Mouse (Mus musculus) midbrain, embryonic 13.5 days (tissue): ENCODE results near the gene Foxa3. TPM values are rescaled to one million over a fixed set of nuclear protein-coding genes. Genes with fewer than 3 reads are reported as not detected.
A peak's percentile ranks its signal among the peaks of the same experiment; 100 is the strongest.

ENCODE experiments used
- ATAC-seq: fragments of 200-750 bp; cut with Nextera tagmentation; 2 replicates; pipeline ENCODE4 v1.8.0; 2017; ENCODE audit warnings: mild to moderate bottlenecking, moderate TSS enrichment, moderate library complexity
- H3K27ac ChIP-seq: fragments of 300-500 bp; sonication (generic); 2 replicates; pipeline ENCODE4 v1.5.1; 2015; ENCODE audit warnings: inconsistent platforms, mild to moderate bottlenecking, moderate library complexity
- H3K27me3 ChIP-seq: fragments of 300-500 bp; sonication (generic); 2 replicates; pipeline ENCODE4 v1.6.1; 2015; ENCODE audit warnings: mild to moderate bottlenecking, inconsistent platforms
- H3K36me3 ChIP-seq: fragments of 300-500 bp; sonication (generic); 2 replicates; pipeline ENCODE4 v1.6.1; 2015; ENCODE audit warnings: mild to moderate bottlenecking, inconsistent platforms
- H3K4me1 ChIP-seq: fragments of 300-500 bp; sonication (generic); replicated peaks from 2 replicates; pipeline ENCODE4 v1.6.1; 2015; ENCODE audit warnings: inconsistent platforms
- H3K4me2 ChIP-seq: fragments of 300-500 bp; sonication (generic); replicated peaks from 2 replicates; pipeline ENCODE4 v1.6.1; 2015; ENCODE audit warnings: moderate library complexity, mild to moderate bottlenecking, inconsistent platforms
- H3K4me3 ChIP-seq: fragments of 300-500 bp; sonication (generic); replicated peaks from 2 replicates; pipeline ENCODE4 v1.5.1; 2015; ENCODE audit warnings: mild to moderate bottlenecking, inconsistent platforms
- H3K9ac ChIP-seq: fragments of 300-500 bp; sonication (generic); replicated peaks from 2 replicates; pipeline ENCODE4 v1.6.1; 2015; ENCODE audit warnings: mild to moderate bottlenecking, inconsistent platforms
- H3K9me3 ChIP-seq: fragments of 300-500 bp; sonication (generic); 2 replicates; pipeline ENCODE4 v1.6.1; 2016; ENCODE audit warnings: mild to moderate bottlenecking, inconsistent platforms
- WGBS: fragments of 180-500 bp; shearing (Covaris S2); methylation state at CpG from one replicate; pipeline ENCODE4 v1.1.7; 2015; 5-methylcytosine and 5-hydroxymethylcytosine counted together
- polyA plus RNA-seq: library from polyadenylated mRNA; unstranded; fragments of >200 nt; fragmentation: Nextera tagmentation; extraction: Ambion mirVana; gene quantifications from 2 replicates; pipeline ENCODE4 v1.2.1, GENCODE M21; 2015

The Foxa3 gene
- polyA plus RNA-seq, 1 experiment from 2014 or later = not detected

GRCm38 (mm10) chr7:18991660-18992293 is 31.6 kb downstream of the Foxa3 start:
- H3K27ac ChIP-seq = peak overlapping the region; percentile 44
- WGBS = under 1% methylated on average over 59 of the region's 59 CpGs
- peak overlapping the region; percentile 79 for H3K9ac ChIP-seq
- H3K4me2 ChIP-seq = peak overlapping the region; percentile 82
- H3K4me1 ChIP-seq = peaks cover 48% of the 10 kb centered on the region
- H3K9me3 ChIP-seq = no peaks in the 10 kb centered on the region
- H3K36me3 ChIP-seq = peaks cover 9% of the 10 kb centered on the region
- peak overlapping the region; percentile 61 for H3K4me3 ChIP-seq
- peaks cover 21% of the 10 kb centered on the region for H3K27me3 ChIP-seq
- peak; percentile 29; the same call in 1 of the 2 replicates for ATAC-seq

DNA sequence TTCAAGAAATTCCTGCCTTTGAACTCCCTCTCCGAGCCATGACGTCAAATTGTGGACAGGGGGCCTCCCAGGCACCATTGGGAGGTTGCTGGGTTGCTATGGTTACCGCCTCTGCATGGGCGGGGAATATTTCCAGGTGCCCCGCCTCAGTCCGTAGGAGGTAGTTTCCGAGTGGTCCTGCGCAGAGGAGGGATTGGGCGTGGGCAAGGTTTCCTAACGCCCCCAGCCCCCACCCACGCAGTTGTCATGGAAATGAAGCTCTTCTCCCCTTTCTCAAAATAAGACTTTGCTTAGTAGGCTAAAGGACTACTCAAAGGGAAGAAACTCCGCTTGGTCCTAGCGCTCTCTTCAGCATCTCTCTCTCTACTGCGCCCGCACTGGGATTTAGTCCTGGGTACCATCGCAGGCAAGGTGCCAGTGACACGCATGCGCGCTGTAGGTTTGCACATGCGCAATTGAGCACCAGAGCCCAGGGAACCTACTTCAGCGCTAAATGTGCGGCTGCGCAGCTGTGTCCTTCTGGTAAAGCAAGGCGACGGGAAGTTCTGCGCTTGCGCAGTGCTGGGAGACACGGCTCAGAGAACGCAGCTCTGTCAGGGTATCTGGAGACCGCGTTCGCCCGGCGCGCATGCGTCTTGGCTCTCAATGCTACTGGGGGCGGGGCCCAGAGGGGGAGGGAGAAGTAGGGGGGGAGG is 32.6 kb downstream of the Foxa3 start, which contains the start of gene Mypop:
Gene Mypop (plus strand): TSS at position 645 of the 695 bp plus-strand sequence.
- Histone ChIP-seq H3K27me3 (peaks cover 21% of the 10 kb centered on the region), H3K9ac (peak within 1 kb of the TSS; percentile 79), H3K36me3 (no peaks in the 10 kb centered on the region; the same call in 1 of the 2 replicates), H3K4me3 (peak within 1 kb of the TSS; percentile 61), H3K4me2 (peak within 1 kb of the TSS; percentile 82), H3K4me1 (peaks cover 48% of the 10 kb centered on the region), H3K9me3 (no peaks in the 10 kb centered on the region), H3K27ac (peak within 1 kb of the TSS; percentile 92)
- peak; percentile 94 for ATAC-seq
- WGBS = under 1% methylated on average over 36 of the region's 37 CpGs

DNA sequence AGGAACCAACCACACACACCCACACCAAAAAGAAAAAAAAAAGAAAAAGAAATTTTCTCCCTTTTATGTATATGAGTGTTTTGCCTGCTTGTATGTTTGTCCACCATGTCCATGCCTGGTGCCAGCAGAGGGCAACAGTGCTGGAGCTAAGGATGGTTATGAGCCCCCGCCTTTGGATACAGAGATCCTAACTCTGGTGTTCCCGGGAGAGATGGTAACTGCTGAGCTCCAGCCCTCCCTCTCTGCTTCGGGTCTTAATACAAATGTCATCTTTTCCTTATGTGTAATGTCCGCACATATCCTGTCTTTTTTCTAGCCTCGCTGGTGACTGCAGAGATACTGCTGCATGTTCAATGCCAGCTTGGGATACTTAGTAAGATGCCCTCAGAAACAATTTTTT is 33.3 kb downstream of the Foxa3 start:
- Histone ChIP-seq H3K4me1 (peaks cover 42% of the 10 kb centered on the region), H3K4me2 (peak overlapping the region; percentile 82), H3K27me3 (peaks cover 21% of the 10 kb centered on the region), H3K4me3 (peak overlapping the region; percentile 61), H3K36me3 (no peaks in the 10 kb centered on the region; the same call in 1 of the 2 replicates), H3K9ac (peak overlapping the region; percentile 56), H3K9me3 (no peaks in the 10 kb centered on the region), H3K27ac (peak overlapping the region; percentile 92)
- WGBS = 4% methylated on average over 5 of the region's 5 CpGs
- ATAC-seq = no peak; the same call in 1 of the 2 replicates

DNA sequence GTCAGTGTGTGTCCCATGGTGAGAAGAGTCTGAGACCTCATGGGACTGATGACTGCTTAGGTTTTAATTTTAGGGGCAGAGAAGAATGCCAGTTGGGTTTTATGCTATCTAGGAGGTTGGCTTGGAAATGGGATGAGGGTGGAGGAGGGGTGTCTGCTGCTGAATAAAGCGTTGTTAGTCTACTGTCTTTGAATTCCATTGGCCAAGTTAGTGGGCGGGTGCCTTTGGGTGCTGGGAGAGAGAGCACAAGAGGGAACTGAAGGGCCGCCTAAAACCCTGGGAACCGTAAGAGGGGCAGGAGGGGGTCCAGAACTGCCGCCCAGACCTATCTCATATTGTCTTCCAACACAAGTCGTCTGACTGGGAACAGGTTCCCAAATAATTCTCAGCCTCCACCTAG is 34.6 kb downstream of the Foxa3 start:
- no peaks in the 10 kb centered on the region for H3K9me3 ChIP-seq
- 75% methylated on average over 6 of the region's 6 CpGs for WGBS
- H3K36me3 ChIP-seq = no peaks in the 10 kb centered on the region; the same call in 1 of the 2 replicates
- peaks cover 32% of the 10 kb centered on the region for H3K4me1 ChIP-seq
- no peak overlapping the region for H3K9ac ChIP-seq
- ATAC-seq = no peak
- H3K4me3 ChIP-seq = no peak overlapping the region
- no peak overlapping the region for H3K4me2 ChIP-seq
- H3K27ac ChIP-seq = no peak overlapping the region
- H3K27me3 ChIP-seq = peaks cover 20% of the 10 kb centered on the region

GRCm38 (mm10) chr7:18987747-18988146 is 35.6 kb downstream of the Foxa3 start:
- H3K4me3 ChIP-seq = no peak overlapping the region
- WGBS = 75% methylated on average over 13 of the region's 13 CpGs
- H3K4me2 ChIP-seq = no peak overlapping the region
- ATAC-seq = no peak
- H3K4me1 ChIP-seq = peaks cover 22% of the 10 kb centered on the region
- H3K9ac ChIP-seq = no peak overlapping the region
- no peaks in the 10 kb centered on the region for H3K36me3 ChIP-seq
- peaks cover 10% of the 10 kb centered on the region for H3K27me3 ChIP-seq
- H3K9me3 ChIP-seq = no peaks in the 10 kb centered on the region
- no peak overlapping the region for H3K27ac ChIP-seq

DNA sequence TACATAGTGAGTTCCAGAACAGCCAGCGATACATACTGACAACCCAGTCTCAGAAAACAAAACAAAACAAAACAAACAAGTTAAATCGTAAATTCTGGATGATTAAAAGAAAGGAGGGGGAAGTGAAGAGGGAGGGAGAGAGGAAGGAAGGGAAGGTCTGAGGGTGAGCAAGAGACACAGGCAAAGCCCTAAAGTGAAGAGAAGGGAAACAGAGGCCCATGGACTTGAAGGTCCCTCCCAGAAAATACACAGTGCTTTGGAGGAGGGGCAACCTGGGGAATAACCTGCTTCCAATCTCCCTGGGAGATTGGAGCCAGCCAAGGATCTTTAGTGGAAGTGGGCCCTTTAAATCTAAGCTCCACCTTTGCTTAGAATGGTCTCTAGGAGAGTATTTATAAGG is 36.2 kb downstream of the Foxa3 start, which contains the start of gene Nanos2:
Gene Nanos2 (plus strand): TSS at position 301 of the 400 bp plus-strand sequence.
- no peaks in the 10 kb centered on the region for H3K36me3 ChIP-seq
- H3K4me1 ChIP-seq = peaks cover 15% of the 10 kb centered on the region
- no peak within 1 kb of the TSS for H3K9ac ChIP-seq
- 0 out of 2 replicates have a peak, but pooled peaks cover 4% of the 10 kb centered on the region for H3K27me3 ChIP-seq
- 69% methylated on average over 2 of the region's 2 CpGs for whole genome bisulfite sequencing
- no peak within 1 kb of the TSS for H3K27ac ChIP-seq
- H3K4me2 ChIP-seq = no peak within 1 kb of the TSS
- no peaks in the 10 kb centered on the region for H3K9me3 ChIP-seq
- no peak within 1 kb of the TSS for H3K4me3 ChIP-seq
- ATAC-seq = no peak

GRCm38 (mm10) chr7:18986503-18986902 is 36.8 kb downstream of the Foxa3 start:
- Histone ChIP-seq H3K9ac (no peak overlapping the region), H3K4me1 (peaks cover 9% of the 10 kb centered on the region), H3K27me3 (no peaks in the 10 kb centered on the region), H3K27ac (no peak overlapping the region), H3K4me3 (no peak overlapping the region), H3K9me3 (no peaks in the 10 kb centered on the region), H3K36me3 (no peaks in the 10 kb centered on the region), H3K4me2 (no peak overlapping the region)
- WGBS = 72% methylated on average over 2 of the region's 2 CpGs
- ATAC-seq = no peak

GRCm38 (mm10) chr7:18978381-18978780 is 45.0 kb downstream of the Foxa3 start:
- no peak for ATAC-seq
- WGBS = 95% methylated on average over 9 of the region's 9 CpGs
- no peak overlapping the region for H3K27ac ChIP-seq
- no peaks in the 10 kb centered on the region for H3K9me3 ChIP-seq
- H3K4me3 ChIP-seq = no peak overlapping the region
- H3K27me3 ChIP-seq = no peaks in the 10 kb centered on the region
- no peaks in the 10 kb centered on the region for H3K4me1 ChIP-seq
- no peak overlapping the region for H3K4me2 ChIP-seq
- no peak overlapping the region for H3K9ac ChIP-seq
- no peaks in the 10 kb centered on the region for H3K36me3 ChIP-seq

DNA sequence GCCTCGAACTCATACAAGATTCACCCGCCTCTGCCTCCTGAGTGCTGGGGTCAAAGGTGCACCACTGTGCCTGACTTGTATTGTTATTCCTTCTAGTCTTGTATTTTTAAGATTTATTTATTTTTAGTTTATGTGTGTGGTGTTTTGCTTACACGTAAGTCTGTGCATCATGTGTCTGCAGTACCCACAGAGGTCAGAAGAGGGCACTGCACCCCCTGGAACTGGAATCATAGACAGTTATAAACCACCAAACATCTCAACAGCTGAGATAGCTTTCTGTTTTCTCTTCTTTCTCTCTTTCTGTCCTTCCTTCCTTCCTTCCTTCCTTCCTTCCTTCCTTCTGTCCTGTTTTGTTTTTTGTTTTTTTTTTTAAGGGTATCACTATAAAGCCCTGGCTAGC is 52.4 kb downstream of the Foxa3 start:
- 0 out of 2 replicates have a peak, but pooled peaks cover 4% of the 10 kb centered on the region for H3K9me3 ChIP-seq
- no peak overlapping the region for H3K9ac ChIP-seq
- H3K36me3 ChIP-seq = 0 out of 2 replicates have a peak, but pooled peaks cover 2% of the 10 kb centered on the region
- H3K27me3 ChIP-seq = no peaks in the 10 kb centered on the region
- no peak overlapping the region for H3K4me3 ChIP-seq
- H3K4me2 ChIP-seq = no peak overlapping the region
- H3K4me1 ChIP-seq = peaks cover 5% of the 10 kb centered on the region; the same call in 1 of the 2 replicates
- ATAC-seq = no peak
- 94% methylated on average over 3 of the region's 3 CpGs for WGBS
- no peak overlapping the region for H3K27ac ChIP-seq

- H3K27me3 ChIP-seq = no peaks in the 10 kb centered on the region
- H3K4me1 ChIP-seq = peaks cover 33% of the 10 kb centered on the region
- H3K4me3 ChIP-seq = no peak overlapping the region
- WGBS = 15% methylated on average over 8 of the region's 8 CpGs
- H3K9me3 ChIP-seq = 0 out of 2 replicates have a peak, but pooled peaks cover 4% of the 10 kb centered on the region
- H3K36me3 ChIP-seq = 0 out of 2 replicates have a peak, but pooled peaks cover 3% of the 10 kb centered on the region
- H3K4me2 ChIP-seq = no peak overlapping the region
- H3K9ac ChIP-seq = no peak overlapping the region
- ATAC-seq = peak; percentile 60
- H3K27ac ChIP-seq = no peak overlapping the region
Measured at GRCm38 (mm10) chr7:18967603-18968002, 55.7 kb downstream of the Foxa3 start.

GRCm38 (mm10) chr7:18965312-18965711 is 58.0 kb downstream of the Foxa3 start:
- Histone ChIP-seq H3K36me3 (peaks cover 6% of the 10 kb centered on the region; the same call in 1 of the 2 replicates), H3K27ac (0 out of 2 replicates have a peak overlapping the region, but pooled peaks have one; percentile 3), H3K4me1 (peaks cover 56% of the 10 kb centered on the region), H3K9me3 (no peaks in the 10 kb centered on the region), H3K9ac (no peak overlapping the region), H3K4me2 (no peak overlapping the region), H3K27me3 (no peaks in the 10 kb centered on the region), H3K4me3 (no peak overlapping the region)
- WGBS = 80% methylated on average over 5 of the region's 5 CpGs
- ATAC-seq = no peak

- no peak for ATAC-seq
Measured at GRCm38 (mm10) chr7:18963294-18963843, 60.0 kb downstream of the Foxa3 start.

More at GRCm38 (mm10) chr7:18963294-18963843, 60.0 kb downstream of the Foxa3 start:
- peak overlapping the region; percentile 37; the same call in 1 of the 2 replicates for H3K9ac ChIP-seq
- no peaks in the 10 kb centered on the region for H3K27me3 ChIP-seq
- H3K4me3 ChIP-seq = peak overlapping the region; percentile 34
- H3K9me3 ChIP-seq = no peaks in the 10 kb centered on the region
- H3K4me2 ChIP-seq = peak overlapping the region; percentile 63
- H3K4me1 ChIP-seq = peaks cover 73% of the 10 kb centered on the region
- H3K36me3 ChIP-seq = peaks cover 15% of the 10 kb centered on the region
- H3K27ac ChIP-seq = no peak overlapping the region
- 3% methylated on average over 19 of the region's 19 CpGs for WGBS
